Mouse (Mus musculus): ENCODE data around the gene Acer2. TPM values are rescaled to one million over a fixed set of nuclear protein-coding genes. Genes with fewer than 3 reads are reported as not detected.
"Not testable (repeated sequence)": the region's sequence is repeated elsewhere in the genome, so short reads cannot be mapped to it uniquely, and the experiment has no call there.

Gene Acer2
- polyA plus RNA-seq (2012; rRNA removed): 3.8 and 7.1 TPM in 2 replicates

- peak; percentile 70 for DNase-seq (ENCODE audit: low read depth, low spot score)
- WGBS: under 1% methylated on average over 59 of the region's 60 CpGs
Measured at GRCm38 (mm10) chr4:86874146-86874847, at the start of gene Acer2. Gene Acer2 (plus strand): TSS chr4:86874396.

GRCm38 (mm10) chr4:86825143-86825542 is 49.1 kb upstream of the Acer2 start:
- no peak for DNase-seq (ENCODE audit: low read depth, low spot score)
- WGBS: 92% methylated on average over 7 of the region's 7 CpGs

DNA sequence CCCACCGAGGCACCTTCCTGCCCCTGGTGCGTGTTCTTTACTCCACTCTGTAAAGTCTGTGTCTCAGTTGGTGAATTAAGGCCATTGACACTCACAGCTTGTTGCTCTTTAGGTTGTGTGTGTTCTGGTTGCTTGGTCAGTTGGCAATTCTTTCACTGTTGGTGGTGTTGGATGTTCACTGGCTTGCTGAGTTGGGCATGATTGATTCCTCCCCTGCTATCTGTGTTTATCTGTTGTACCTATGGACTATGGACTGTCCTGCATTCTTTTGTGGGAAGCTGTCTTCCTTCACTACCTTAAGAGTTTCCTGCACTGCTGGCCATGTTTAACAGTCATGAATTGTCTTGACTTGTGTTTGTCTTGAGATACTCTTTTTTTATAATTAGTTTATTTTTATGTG is 42.3 kb upstream of the Acer2 start:
- WGBS: 92% methylated on average over 2 of the region's 2 CpGs
- DNase-seq (ENCODE audit: low read depth, low spot score): no peak

DNA sequence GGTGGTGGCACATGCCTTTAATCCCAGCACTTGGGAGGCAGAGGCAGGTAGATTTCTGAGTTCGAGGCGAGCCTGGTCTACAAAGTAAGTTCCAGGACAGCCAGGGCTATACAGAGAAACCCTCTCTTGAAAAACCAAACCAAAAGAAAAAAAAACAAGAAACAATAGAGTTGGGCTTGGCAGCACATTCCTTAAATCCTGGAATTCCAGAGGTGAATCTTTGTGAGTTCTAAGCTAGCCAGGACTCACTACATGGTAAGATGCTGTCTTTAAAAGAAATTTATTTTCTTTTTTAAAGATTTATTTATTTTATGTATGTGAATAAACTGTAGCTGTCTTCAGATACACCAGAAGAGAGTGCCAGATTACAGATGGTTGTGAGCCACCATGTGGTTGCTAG is 33.1 kb upstream of the Acer2 start:
- not testable (repeated sequence) for DNase-seq (ENCODE audit: low read depth, low spot score)
- 98% methylated on average over 2 of the region's 2 CpGs for WGBS

- 98% methylated on average over 3 of the region's 3 CpGs for WGBS
- DNase-seq (ENCODE audit: low read depth, low spot score): no peak
Measured at GRCm38 (mm10) chr4:86845384-86845783, 28.8 kb upstream of the Acer2 start.

DNA sequence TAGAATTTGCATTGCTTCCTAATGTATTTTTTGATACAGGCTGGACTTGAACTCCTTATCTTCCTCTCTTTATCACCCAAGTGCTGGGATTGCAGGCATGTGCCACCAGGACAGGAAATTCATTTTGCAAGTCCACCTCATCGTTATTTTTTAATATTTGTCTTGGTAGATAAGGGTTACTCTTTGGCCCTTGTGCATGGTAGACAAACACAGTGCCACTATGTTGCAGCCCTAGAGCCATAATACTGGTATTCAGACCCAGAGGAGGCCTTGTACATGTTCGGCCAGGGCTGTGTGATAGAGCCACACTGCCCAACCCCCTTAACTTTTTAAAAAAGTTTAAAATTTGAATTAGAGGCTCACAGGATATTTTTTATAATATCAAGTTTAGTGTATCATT is 26.9 kb upstream of the Acer2 start:
- DNase-seq (ENCODE audit: low read depth, low spot score): no peak

DNA sequence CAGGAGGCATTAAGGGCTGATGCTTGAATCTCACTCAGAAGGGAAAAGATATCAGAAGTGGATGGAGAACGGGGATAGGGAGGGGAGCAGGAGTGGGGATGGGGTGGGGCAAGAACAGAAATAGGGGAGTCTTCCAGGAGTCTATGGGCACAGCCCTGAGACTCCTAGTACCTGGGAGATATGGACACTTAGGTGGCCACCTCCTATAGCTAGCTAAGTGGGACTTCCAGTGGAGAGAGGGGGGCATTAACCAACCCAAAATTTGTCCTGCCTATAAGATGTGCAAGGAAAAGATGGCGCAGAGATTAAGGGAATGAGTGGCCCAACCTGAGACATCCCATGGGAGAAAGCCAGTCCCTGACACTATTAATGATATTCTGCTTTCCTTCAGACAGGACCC is 22.9 kb upstream of the Acer2 start:
- WGBS: 86% methylated on average over 2 of the region's 2 CpGs
- DNase-seq (ENCODE audit: low read depth, low spot score): no peak

More for the DNA sequence above, 26.9 kb upstream of the Acer2 start:
- WGBS: 50% methylated on average over 2 of the region's 2 CpGs

DNA sequence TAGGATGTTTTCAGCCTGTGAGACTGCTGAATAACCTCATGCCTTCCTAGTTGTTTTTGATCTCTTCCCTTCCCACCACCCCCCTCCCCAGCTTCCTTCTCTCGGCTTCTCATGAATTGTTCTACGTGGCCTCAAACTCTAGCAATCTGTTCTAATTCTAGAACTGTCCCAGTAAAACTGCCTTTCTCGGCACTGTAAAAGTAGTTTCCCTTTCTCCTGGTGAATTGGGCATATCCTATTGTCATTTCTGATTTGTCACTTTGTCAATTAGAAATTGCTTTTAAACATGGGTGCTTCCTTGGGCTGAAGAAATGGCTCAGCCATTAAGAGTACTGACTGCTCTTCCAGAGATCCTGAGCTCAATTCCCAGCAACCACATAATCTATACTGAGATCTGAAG is 22.2 kb upstream of the Acer2 start:
- 74% methylated on average over 3 of the region's 3 CpGs for WGBS
- DNase-seq (ENCODE audit: low read depth, low spot score): no peak

- WGBS: 81% methylated on average over 4 of the region's 4 CpGs
- DNase-seq (ENCODE audit: low read depth, low spot score): no peak
Measured at GRCm38 (mm10) chr4:86852813-86853590, 21.2 kb upstream of the Acer2 start.

DNA sequence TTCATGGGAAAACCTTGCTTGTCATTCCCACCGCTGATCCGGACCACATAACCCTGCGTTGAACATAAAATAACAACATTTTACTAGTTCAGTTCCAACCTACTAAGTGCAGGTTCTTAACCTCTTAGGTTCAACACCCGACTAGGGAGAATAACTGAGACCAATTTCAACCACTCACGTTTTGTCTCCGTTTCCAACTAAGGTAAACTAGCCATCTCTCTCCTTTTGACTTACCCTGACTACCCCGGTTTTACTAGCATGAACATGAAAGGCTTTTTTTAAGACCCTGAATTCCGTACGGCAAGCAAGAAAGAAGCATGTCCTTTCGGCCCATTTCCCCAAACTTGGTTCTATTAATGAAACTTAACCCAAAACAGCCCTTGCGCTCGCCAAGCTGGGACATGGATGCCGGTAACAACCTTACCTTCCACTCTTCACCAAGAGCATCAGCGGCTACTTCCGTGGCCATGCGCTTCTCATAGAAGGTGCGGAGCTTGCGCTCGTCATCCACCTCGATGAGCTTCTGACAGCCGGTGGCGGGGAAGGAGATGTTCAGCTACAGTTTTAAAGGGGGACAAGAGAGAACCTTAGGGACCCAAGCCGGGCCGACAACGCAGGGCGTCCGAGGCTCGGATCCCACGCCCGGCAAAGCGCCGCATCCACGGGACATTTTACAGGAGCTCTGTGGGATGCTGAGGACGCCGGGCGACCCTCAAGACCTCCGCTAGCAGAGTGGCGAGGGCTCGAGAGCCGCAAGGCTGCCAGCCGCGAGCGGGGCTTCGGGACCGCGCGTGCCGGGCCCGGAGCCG is 17.7 kb upstream of the Acer2 start:
- WGBS: under 1% methylated on average over 50 of the region's 50 CpGs
- no peak for DNase-seq (ENCODE audit: low read depth, low spot score)

DNA sequence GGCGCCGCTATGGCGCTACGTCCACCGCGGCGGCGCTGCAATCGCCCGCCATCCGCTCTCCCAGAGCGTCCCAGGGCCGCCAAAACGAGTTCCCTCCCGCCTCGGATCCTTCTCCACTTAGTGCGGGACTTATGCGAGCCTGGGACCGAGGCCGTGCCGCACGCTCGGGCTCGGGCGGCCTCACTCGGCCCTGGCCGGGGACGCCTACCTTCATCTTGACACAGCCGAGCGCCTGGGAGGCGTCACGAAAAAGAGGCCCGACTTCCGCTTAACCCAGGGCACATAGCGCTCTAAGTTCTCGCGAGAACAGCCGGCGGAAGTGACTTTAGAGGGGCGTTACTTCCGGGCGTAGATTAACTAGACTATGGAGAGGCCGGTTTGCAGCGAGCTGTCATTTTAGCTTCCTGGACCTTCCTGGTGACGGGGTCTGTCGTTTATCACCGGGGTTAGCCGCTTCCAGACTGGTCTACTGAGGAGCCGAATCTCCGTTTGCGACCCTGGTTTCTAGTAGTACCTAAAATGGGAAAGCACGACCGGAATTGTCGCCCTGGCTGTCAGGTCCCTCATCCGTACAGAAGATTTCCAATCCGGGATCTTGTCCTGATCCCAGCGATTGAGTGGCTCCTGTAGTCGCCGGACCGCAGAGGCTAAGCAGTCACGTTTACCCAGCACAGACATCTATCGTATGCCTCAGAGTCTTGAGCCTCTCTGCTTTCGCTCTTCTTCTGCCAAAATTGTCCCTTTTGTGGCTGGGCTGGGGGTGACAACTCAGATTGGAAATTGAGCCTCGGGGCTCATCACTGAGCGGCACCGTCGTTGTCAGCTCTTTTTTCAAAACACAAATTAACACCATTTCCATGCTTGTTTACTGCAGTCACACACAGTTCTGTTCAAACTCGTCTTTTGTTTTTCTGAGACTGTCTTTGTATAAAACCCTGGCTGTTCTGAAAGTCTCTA is 16.8 kb upstream of the Acer2 start, which contains the start of gene Rps6:
Gene Rps6 (minus strand): TSS at position 300 of the 957 bp plus-strand sequence.
- peak; percentile 99 for DNase-seq (ENCODE audit: low read depth, low spot score)
- WGBS: under 1% methylated on average over 68 of the region's 68 CpGs

- no peak for DNase-seq (ENCODE audit: low read depth, low spot score)
- 55% methylated on average over 12 of the region's 12 CpGs for WGBS
Measured at GRCm38 (mm10) chr4:86858070-86858440, 16.1 kb upstream of the Acer2 start.

- 86% methylated on average over 5 of the region's 5 CpGs for WGBS
- DNase-seq (ENCODE audit: low read depth, low spot score): no peak
Measured at GRCm38 (mm10) chr4:86864087-86864486, 10.1 kb upstream of the Acer2 start.

DNA sequence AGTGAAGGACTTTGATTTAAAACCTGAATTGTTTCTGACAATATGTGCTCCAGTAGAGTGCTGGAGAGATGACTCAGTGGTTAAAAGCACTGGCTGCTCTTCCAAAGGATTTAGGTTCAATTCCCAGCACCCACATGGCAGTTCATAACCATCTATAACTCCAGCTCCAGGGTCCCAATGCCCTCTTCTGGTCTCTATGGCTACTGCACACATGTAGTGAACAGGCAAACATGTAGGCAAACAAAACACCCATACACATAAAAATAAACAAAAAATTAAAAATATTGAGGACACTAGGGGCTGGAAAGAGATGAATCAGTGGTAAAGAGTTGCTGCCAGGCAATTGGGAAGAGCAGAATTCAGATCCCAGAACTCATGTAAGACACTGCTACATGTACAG is 2.2 kb upstream of the Acer2 start:
- DNase-seq (ENCODE audit: low read depth, low spot score): no peak

- 57% methylated on average over 4 of the region's 4 CpGs for WGBS
- no peak for DNase-seq (ENCODE audit: low read depth, low spot score)
Measured at GRCm38 (mm10) chr4:86873072-86873471, 1.1 kb upstream of the Acer2 start.

DNA sequence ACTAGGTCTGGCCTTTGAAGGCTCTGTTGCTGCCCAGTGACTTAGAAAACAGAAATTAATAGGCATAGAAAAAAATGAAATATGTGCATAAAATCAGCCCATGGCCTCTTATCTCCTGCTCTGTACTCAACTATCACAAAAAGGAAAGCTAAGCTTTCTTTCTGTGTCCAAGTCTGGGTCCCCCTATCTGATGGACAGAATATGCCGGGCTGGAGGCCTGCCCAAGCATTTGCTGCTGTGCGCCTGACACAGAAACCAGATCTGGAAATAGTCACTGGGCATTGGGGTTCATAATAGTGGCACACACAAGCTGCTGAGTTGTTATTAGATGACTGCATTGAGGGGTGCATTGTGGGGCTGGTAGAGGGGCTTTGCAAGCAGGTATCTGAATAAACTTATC is 5.3 kb downstream of the Acer2 start:
- 97% methylated on average over 2 of the region's 2 CpGs for WGBS
- no peak for DNase-seq (ENCODE audit: low read depth, low spot score)

GRCm38 (mm10) chr4:86881178-86881577 is 7.0 kb downstream of the Acer2 start:
- WGBS: 80% methylated on average over 4 of the region's 4 CpGs
- DNase-seq (ENCODE audit: low read depth, low spot score): no peak

DNA sequence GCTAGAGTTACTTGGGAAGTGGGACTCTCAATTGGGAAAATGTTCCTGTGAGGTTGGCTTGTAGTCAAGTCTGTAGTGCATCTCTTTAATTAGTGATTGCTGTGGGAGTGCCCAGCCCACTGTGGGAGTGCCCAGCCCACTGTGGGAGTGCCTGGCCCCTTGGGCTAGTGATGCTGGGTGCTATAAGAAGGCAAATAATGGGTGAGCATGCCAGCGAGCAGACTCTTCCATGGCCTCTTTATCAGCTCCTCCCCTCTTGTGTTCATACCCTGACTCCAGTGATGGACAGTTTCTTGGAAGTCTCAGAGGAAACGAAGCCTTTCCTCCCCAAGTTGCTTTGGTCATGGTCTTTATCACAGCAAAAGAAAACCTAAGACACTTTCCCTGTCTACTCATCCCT is 8.2 kb downstream of the Acer2 start:
- no peak for DNase-seq (ENCODE audit: low read depth, low spot score)
- WGBS: 41% methylated on average over 2 of the region's 2 CpGs

GRCm38 (mm10) chr4:86884945-86885344 is 10.7 kb downstream of the Acer2 start:
- no peak for DNase-seq (ENCODE audit: low read depth, low spot score)
- WGBS: 34% methylated on average over 4 of the region's 4 CpGs

Data from large intestine, adult 2 months (tissue).